Comparison of ENCODE assay signal across 10 mouse cellular contexts in genomic region chr3:97100784-97101641, GRCm38 (mm10). TPM values are rescaled to one million over a fixed set of nuclear protein-coding genes. Genes with fewer than 3 reads are reported as not detected.
DNase-seq lines count a peak whose midpoint lies in the region; ATAC-seq lines count a peak whose summit lies in the region.
"Had no signal": no experiment of that assay in that cellular context is flagged by ENCODE, and none has a peak within 500 bp of the region (broad histone marks: within the 10 kb centered on the region; RNA-seq: fewer than 3 reads in every experiment).

No protein-coding gene starts in this region.

- H3K36me3 ChIP-seq in midbrain, embryonic 13.5 days = no peaks in the 10 kb centered on the region
- no peaks in the 10 kb centered on the region for H3K36me3 ChIP-seq in intestine, embryonic 15.5 days
- H3K36me3 ChIP-seq: liver, embryonic 15.5 days had no signal

- no peak overlapping the region for H3K9ac ChIP-seq in midbrain, embryonic 13.5 days (replicated peaks)
- H3K9ac ChIP-seq in intestine, embryonic 15.5 days = no peak overlapping the region
- H3K9ac ChIP-seq: liver, embryonic 15.5 days had no signal

- peak overlapping the region; percentile 64 for H3K27ac ChIP-seq in midbrain, embryonic 13.5 days
- no peak overlapping the region for H3K27ac ChIP-seq in intestine, embryonic 15.5 days
- H3K27ac ChIP-seq: liver, embryonic 15.5 days had no signal

- H3K27me3 ChIP-seq in midbrain, embryonic 13.5 days = no peaks in the 10 kb centered on the region
- no peaks in the 10 kb centered on the region for H3K27me3 ChIP-seq in intestine, embryonic 15.5 days (replicated peaks)
- H3K27me3 ChIP-seq: liver, embryonic 15.5 days had no signal

- H3K4me2 ChIP-seq in midbrain, embryonic 13.5 days (replicated peaks) = no peak overlapping the region
- no peak overlapping the region for H3K4me2 ChIP-seq in intestine, embryonic 15.5 days (replicated peaks)
- H3K4me2 ChIP-seq: liver, embryonic 15.5 days had no signal

- 55% methylated on average over 10 of the region's 10 CpGs for WGBS in midbrain, embryonic 13.5 days
- 50% methylated on average over 10 of the region's 10 CpGs for WGBS in intestine, embryonic 15.5 days

- H3K9me3 ChIP-seq in midbrain, embryonic 13.5 days = no peaks in the 10 kb centered on the region
- H3K9me3 ChIP-seq in intestine, embryonic 15.5 days = no peaks in the 10 kb centered on the region
- H3K9me3 ChIP-seq: liver, embryonic 15.5 days had no signal

- no peak overlapping the region for H3K4me3 ChIP-seq in midbrain, embryonic 13.5 days (replicated peaks)
- H3K4me3 ChIP-seq in intestine, embryonic 15.5 days (replicated peaks) = no peak overlapping the region
- H3K4me3 ChIP-seq: liver, embryonic 15.5 days had no signal

- DNase-seq in adrenal gland, adult 2 months = peak; percentile 7
- DNase-seq in adrenal gland, adult 18-20 months (ENCODE audit: low spot score in 2 of 2) = no peak
- peak; percentile 23 to 45 for DNase-seq in kidney, postnatal 25 days
- DNase-seq in kidney, postnatal 10 days = no peak
- peak; percentile 47 for DNase-seq in heart, postnatal 4 days
- DNase-seq: layer of hippocampus, adult 9-11 months had no signal

- peaks cover 18% of the 10 kb centered on the region for H3K4me1 ChIP-seq in midbrain, embryonic 13.5 days (replicated peaks)
- 0 out of 2 replicates have a peak, but pooled peaks cover 4% of the 10 kb centered on the region for H3K4me1 ChIP-seq in intestine, embryonic 15.5 days (replicated peaks)
- H3K4me1 ChIP-seq: liver, embryonic 15.5 days had no signal

- peak; percentile 91 for ATAC-seq in midbrain, embryonic 13.5 days
- no peak for ATAC-seq in intestine, embryonic 15.5 days
- ATAC-seq in monocyte, adult 5-6 weeks (replicated peaks; ENCODE audit: insufficient number of reproducible peaks, low FRiP score, low TSS enrichment, poor library complexity, severe bottlenecking) = no peak

RNA-seq across cellular contexts. Expression of gene Acp6, which starts 57.6 kb away (rescaled TPM):
- 10 to 100 TPM; 42.1 to 50.0 TPM for total RNA-seq in adrenal gland, adult 2 months (2021)
- 47.8 and 49.4 TPM in 2 replicates for polyA plus RNA-seq in adrenal gland, adult 2 months (2012; rRNA removed)
- total RNA-seq in adrenal gland, adult 18-20 months (2021) = 10 to 100 TPM; 37.6 to 46.8 TPM
- total RNA-seq in heart, postnatal 4 days (2021) = 10 to 100 TPM; 32.5 to 33.8 TPM
- 15.2 and 19.0 TPM in 2 replicates for polyA plus RNA-seq in midbrain, embryonic 13.5 days (2015; fragmentation: Nextera tagmentation; extraction: Ambion mirVana)
- 49.7 and 50.1 TPM in 2 replicates for polyA plus RNA-seq in intestine, embryonic 15.5 days (2015; fragmentation: Nextera tagmentation; extraction: Ambion mirVana)
- 17.2 to 25.0 TPM (median 18.9 TPM) in 3 replicates for total RNA-seq in monocyte, adult 5-6 weeks (2017)

Comparison
In these comparisons a context has a peak if more than half of its experiments do, and no peak if none do; other contexts are left out.
1. DNase-seq: peak in adrenal gland, adult 2 months (single experiment), kidney, postnatal 25 days (2 of 2) and heart, postnatal 4 days (single experiment); none in adrenal gland, adult 18-20 months (0 of 2) and kidney, postnatal 10 days (single experiment).